Mouse (Mus musculus): ENCODE results near the gene Tcf7. TPM values are rescaled to one million over a fixed set of nuclear protein-coding genes. Genes with fewer than 3 reads are reported as not detected.

Tcf7 gene
- total RNA-seq, 2 experiments from 2014 or later, result 5.9 to 6.7 TPM

DNA sequence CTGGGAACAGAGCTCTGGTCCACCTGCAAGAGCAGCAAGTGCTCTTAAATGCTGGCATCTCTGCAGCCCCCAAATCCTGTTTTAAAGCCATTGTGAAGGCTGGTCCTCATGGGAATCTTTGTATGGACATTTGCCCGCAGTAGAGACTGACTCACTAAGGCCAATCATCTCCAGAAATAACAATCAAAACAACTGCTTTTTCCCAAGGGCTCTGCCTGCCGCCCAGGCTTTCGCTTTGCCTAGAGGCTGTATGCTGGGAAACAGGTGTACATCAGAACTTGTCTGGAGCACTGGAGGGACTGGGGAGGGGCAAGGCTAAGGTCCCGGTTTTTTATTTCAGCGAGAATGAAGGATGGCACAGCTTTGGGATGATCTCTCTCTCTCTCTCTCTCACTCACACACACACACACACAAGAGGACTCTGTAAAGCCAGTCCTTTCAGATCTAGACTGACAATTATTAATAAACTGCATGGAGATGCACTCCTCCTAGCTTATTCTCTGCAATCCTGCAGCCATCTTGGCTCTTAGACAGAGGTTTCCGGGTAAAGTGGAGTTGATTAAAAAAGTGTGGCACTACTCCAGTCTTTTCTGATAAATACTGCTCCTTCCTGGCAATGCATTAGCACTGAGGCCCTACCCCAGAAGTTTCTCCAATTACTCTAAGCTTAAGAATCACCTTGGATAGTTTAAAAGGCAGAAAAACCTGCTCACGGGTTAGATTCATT lies 53.9 kb downstream of the Tcf7 start:
- no peak for DNase-seq (ENCODE audit: low spot score in 2 of 2)

DNA sequence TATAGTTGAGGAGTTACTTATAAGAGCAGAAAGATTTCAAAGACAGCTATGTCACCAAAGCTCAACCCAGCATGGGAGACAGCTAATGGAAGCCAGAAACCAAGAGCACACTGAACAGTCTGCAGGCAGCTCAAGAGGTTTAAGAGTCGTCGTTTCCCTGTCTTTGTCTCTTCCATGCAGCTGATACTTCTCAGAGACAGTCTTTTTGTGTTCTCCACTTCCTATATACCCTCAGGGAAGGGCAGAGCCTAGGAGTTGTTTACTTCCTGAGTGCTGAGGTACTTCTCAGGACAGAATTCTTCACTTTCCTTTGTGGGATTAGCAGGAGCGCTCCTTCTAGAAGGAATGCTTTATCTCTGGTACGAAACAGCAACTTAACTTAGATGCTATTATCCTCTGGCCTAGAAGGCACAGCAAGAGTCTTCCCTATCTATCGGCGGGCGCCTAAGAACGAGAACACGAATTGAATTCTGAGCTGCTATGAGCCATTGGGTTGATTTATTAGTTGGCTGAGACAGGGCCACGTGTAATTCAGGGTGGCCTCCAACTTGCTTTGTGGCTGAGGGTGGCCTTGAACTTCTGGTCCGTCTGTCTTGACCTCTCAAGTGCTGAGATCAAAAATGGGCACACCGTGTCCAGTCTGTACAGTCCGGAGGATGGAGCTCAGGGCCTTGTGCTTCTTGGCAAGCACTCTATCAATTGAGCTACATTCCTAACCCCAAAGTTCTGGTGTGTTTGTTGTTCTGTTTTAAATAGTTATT lies 55.2 kb downstream of the Tcf7 start:
- DNase-seq (ENCODE audit: low spot score in 2 of 2), result peak in 1 of 2 experiments; percentile 2

DNA sequence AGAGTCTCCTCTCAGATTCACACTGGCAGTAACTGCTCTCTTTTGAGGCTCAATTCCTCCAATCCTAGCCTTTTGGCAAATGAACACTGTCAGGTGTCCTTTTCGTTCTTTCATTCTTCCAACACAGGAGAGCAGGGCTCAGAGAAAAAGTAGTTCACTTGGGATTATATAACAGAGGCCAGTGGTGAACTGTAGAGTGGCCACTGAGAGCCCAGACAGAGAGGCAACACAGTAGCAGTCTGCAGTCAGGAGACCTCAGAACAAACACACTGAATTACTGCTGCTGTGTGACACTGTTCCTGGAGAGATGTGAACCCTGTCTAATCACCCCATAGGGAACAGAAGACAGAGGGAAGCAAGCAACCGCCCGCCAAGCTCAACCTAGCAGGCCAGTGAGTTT lies 55.8 kb downstream of the Tcf7 start:
- DNase-seq (ENCODE audit: low spot score in 2 of 2), result no peak

DNA sequence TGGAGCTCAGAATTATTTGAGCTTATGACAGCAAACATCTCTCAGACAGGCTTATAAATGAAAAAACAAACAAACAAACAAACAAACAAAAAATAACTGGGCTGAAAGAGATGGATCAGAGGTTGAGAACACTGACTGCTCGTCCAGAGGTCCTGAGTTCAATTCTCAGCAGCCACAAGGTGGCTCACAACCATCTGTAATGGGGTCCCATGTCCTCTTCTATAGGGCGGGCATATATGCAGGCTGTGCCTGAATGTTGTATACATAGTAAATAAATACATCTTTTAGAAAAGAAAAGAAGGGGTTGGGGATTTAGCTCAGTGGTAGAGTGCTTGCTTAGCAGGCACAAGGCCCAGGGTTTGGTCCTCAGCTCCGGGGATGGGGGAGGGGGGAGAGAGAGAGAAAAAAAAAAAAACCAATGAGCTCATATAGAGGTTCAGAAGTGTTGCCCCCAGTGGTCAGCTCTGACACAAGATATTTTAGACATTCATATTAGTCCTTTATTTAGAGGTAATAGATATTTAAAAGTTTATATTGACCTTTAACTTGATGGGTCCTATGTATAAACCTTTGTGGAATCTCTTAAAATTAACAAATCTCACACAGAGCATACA lies 56.7 kb downstream of the Tcf7 start:
- DNase-seq (ENCODE audit: low spot score in 2 of 2), result peak in 1 of 2 experiments; percentile 5

DNA sequence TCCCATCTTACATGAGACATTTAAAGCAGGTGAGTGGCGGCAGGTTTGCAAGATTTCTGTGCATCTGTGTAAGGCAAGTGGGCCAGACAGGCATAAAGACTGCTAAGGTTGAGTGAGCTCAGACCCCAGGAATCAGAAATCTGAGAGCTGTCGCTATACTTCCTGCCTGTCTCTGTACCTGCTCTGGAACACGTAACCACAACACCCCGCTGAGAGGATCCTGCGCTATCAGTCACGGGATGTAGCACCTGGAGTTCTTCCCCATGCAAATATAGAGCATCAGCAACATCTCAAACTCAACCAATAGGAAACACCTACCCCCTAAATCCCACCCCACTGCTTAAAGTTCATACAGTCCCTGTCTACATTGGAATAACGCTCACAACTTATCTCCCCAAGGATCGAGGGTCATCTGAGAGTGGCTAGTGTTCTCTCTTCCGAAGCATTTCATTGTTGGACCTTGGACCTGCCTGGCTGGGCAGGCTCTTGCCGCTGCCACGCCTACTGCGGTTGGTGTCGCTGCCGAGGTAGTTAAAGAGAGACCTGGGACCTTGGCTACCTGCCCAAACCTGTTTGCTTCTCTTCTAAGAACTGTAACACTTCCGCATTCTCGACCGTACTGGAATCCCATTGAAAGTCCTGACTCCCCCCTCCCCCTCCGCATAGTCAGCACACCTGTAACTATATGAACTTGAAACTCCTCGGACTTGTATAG lies 58.7 kb downstream of the Tcf7 start:
- no peak for DNase-seq (ENCODE audit: low spot score in 2 of 2)

DNA sequence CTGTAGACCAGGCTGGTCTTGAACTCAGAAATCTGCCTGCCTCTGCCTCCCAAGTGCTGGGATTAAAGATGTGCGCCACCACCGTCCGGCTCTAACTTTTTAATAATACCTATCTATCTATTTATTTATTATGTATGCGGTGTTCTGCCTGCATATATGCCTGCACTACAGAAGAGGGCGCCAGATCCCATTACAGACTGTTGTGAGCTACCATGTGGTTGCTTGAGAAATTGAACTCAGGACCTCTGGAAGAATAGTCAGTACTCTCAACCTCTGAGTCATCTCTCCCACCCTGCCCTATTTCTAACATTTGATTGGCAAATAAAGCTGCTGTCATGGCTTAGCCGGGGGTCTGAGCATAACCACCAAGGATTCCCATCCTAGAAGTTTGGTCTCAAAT lies 59.9 kb downstream of the Tcf7 start:
- no peak for DNase-seq (ENCODE audit: low spot score in 2 of 2)

DNA sequence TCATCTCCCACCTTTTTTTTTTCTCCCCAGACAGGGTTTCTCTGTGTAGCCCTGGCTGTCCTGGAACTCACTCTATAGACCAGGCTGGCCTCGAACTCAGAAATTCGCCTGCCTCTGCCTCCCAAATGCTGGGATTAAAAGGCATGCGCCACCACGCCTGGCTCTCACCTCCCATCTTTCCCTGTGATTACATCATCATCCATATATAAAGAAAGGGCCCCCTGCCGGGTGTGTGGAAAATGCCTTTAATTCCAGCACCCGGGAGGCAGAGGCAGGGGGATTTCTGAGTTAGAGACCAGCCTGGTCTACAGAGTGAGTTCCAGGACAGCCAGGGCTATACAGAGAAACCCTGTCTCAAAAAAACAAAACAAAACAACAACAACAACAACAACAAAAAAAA lies 60.9 kb downstream of the Tcf7 start:
- DNase-seq (ENCODE audit: low spot score in 2 of 2), result peak in 1 of 2 experiments; percentile 4

DNA sequence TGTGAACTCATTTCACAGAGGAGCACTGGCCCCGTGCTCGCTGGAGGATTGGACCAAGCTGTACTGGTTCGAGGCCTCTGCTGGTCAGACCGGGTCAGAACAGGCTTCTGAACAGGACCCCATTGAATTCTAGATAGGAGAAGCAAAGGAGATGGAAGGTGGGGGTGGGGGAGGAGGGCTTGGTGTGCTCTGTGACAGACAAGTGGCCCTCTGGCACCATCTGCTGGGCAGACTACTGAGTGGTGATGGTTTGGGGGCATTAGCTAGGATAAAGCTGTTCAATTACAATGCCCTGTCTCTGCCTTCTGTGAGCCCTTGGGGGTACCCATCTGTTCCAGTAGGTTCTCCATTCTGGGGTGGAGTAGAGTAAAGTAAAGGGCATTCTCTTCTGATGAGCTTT lies 62.5 kb downstream of the Tcf7 start:
- peak; percentile 87 to 88 for DNase-seq (ENCODE audit: low spot score in 2 of 2)

DNA sequence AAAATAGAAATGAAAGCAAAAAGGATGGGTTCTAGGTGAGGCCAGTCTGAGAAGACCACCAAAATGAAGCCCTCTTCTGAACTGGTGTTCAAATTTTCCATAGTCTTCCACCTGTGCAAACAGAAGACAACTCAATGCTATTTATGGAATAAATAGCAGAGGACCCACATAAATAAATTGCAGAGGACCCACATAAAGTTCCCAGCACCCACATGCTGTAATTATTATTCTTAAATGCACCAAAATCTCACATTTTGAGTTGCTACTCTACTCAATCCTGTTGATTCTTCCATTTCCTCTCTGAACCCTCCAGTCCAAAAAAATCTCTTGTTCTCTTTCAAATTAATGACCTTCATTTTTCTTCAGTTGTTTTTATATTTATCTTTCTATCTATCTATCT lies 68.9 kb downstream of the Tcf7 start, which contains the start of gene Olfr1371:
TSS of gene Olfr1371 (minus strand) at position 101 of the 400 bp plus-strand sequence.
- DNase-seq (ENCODE audit: low spot score in 2 of 2), result no peak

Other genes with a start within 250 kb of the Tcf7 start
- 100 to 1,000 TPM; 139 to 140 TPM for gene Ppp2ca, start 184.3 kb downstream of the Tcf7 start, total RNA-seq (2021)
- not detected for gene Olfr1373, start 137.5 kb downstream of the Tcf7 start, total RNA-seq (2021)
- gene Olfr1371, start 69.0 kb downstream of the Tcf7 start, total RNA-seq (2021), result not detected
- 100 to 1,000 TPM; 464 to 465 TPM for gene Skp1a, start 51.0 kb downstream of the Tcf7 start, total RNA-seq (2021)
- 100 to 1,000 TPM; 546 to 556 TPM for gene Vdac1, start 77.8 kb upstream of the Tcf7 start, total RNA-seq (2021)
- gene 9530068E07Rik, start 113.4 kb upstream of the Tcf7 start, total RNA-seq (2021), result 10 to 100 TPM; 78.7 to 81.4 TPM